Mouse (Mus musculus) hindbrain, postnatal 0 days (tissue): ENCODE data around the gene Fndc3b. TPM values are rescaled to one million over a fixed set of nuclear protein-coding genes. Genes with fewer than 3 reads are reported as not detected.

ENCODE experiments used
- ATAC-seq: fragments of 200-750 bp; cut with Nextera tagmentation; 2 replicates; pipeline ENCODE4 v1.8.0; 2017; ENCODE audit warnings: mild to moderate bottlenecking, moderate TSS enrichment, moderate library complexity
- DNase-seq: peaks from one replicate; pipeline ENCODE4 v3.0.0-alpha.2; 2015; ENCODE audit warnings: low spot score
- H3K27ac ChIP-seq: fragments of 300-500 bp; sonication (generic); 2 replicates; pipeline ENCODE4 v1.5.1; 2014; ENCODE audit warnings: mild to moderate bottlenecking
- H3K27me3 ChIP-seq: fragments of 300-500 bp; sonication (generic); 2 replicates; pipeline ENCODE4 v1.6.1; 2014; ENCODE audit warnings: low read length, mixed read lengths; ENCODE audit not compliant: insufficient read depth
- H3K36me3 ChIP-seq: fragments of 300-500 bp; sonication (generic); 2 replicates; pipeline ENCODE4 v1.6.1; 2014; ENCODE audit warnings: low read length, mixed read lengths; ENCODE audit not compliant: insufficient read depth
- H3K4me1 ChIP-seq: fragments of 300-500 bp; sonication (generic); 2 replicates; pipeline ENCODE4 v1.6.1; 2014; ENCODE audit warnings: antibody characterized with exemption, low read length, mixed read lengths; ENCODE audit not compliant: insufficient read depth
- H3K4me2 ChIP-seq: fragments of 300-500 bp; sonication (generic); 2 replicates; pipeline ENCODE4 v1.6.1; 2014; ENCODE audit warnings: low read depth, mild to moderate bottlenecking, low read length, moderate library complexity, mixed read lengths
- H3K4me3 ChIP-seq: fragments of 300-500 bp; sonication (generic); 2 replicates; pipeline ENCODE4 v1.5.1; 2014; ENCODE audit warnings: low read length
- H3K9ac ChIP-seq: fragments of 300-500 bp; sonication (generic); replicated peaks from 2 replicates; pipeline ENCODE4 v1.6.1; 2014; ENCODE audit warnings: mild to moderate bottlenecking, low read length, moderate library complexity, mixed read lengths
- H3K9me3 ChIP-seq: fragments of 300-500 bp; sonication (generic); 2 replicates; pipeline ENCODE4 v1.6.1; 2016; ENCODE audit warnings: low read length, mixed read lengths
- CTCF ChIP-seq: IDR thresholded peaks from 2 replicates; pipeline ENCODE4 v1.5.1; 2016; ENCODE audit warnings: antibody characterized with exemption, control low read depth, low read depth
- WGBS: fragments of 180-500 bp; shearing (Covaris S2); extraction: QIAGEN DNeasy Blood & Tissue Kit; methylation state at CpG from one replicate; pipeline ENCODE4 v1.1.7; 2014; 5-methylcytosine and 5-hydroxymethylcytosine counted together
- polyA plus RNA-seq: library from polyadenylated mRNA; unstranded; fragments of >200 nt; fragmentation: Nextera tagmentation; extraction: Ambion mirVana; gene quantifications from 2 replicates; pipeline ENCODE4 v1.2.1, GENCODE M21; 2015
- total RNA-seq: library from RNA; depleted of rRNA; stranded (reverse); fragments of >200 nt; gene quantifications from 2 replicates; pipeline ENCODE4 v1.2.3, GENCODE M21; 2014

The Fndc3b gene
- total and polyA plus RNA-seq, 2 experiments from 2014 or later, result 4.6 to 16.0 TPM

DNA sequence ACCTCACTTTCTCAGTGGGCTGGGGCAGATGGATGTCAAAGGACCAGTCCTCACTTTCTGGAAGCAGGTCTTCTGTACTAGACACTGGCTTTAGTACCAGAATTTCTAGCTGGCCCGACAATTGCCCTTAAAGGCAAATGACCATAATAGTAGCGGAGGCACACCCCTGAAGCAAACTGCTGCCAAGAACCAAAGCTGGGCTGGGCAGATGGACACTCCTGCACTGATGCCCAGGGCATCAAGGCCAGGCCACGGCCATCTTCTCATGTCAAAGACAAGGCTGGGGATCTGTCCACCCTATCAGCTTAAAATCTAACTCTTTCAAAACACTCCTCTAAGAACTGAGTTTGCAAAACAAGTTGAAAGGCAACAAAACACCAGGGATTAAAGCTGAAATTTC, 148.6 kb downstream of the Fndc3b start:
- ATAC-seq (no peak), DNase-seq (no peak)
- Histone ChIP-seq H3K4me2 (no peak overlapping the region), H3K36me3 (no peaks in the 10 kb centered on the region), H3K4me3 (no peak overlapping the region), H3K9ac (no peak overlapping the region), H3K27ac (no peak overlapping the region), H3K9me3 (no peaks in the 10 kb centered on the region), H3K4me1 (no peaks in the 10 kb centered on the region), H3K27me3 (no peaks in the 10 kb centered on the region)
- TF ChIP-seq CTCF, result no peak
- 89% methylated on average over 3 of the region's 3 CpGs for WGBS

DNA sequence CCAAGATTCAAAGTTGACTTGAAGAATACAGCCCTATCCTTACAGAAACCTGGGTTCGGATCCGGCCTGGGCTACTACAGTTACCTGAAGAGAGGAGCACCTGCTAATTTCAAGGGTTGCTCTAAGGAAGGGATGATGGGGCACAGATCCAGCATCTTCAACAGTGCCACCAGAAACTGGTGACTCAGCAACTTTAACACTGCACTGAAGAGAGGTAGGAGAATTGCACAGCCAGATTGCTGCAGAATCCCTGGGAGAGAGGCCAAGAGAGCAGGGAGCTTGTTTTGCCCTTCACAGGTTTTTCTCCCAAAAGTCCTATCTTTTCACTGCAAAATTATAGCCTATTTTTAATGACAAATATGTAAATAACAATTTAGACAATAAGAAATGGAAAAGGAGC, 149.2 kb downstream of the Fndc3b start:
- ATAC-seq, result no peak
- Histone ChIP-seq H3K4me3 (no peak overlapping the region), H3K4me1 (no peaks in the 10 kb centered on the region), H3K27me3 (no peaks in the 10 kb centered on the region), H3K27ac (no peak overlapping the region), H3K36me3 (no peaks in the 10 kb centered on the region), H3K9ac (no peak overlapping the region), H3K4me2 (no peak overlapping the region), H3K9me3 (no peaks in the 10 kb centered on the region)
- DNase-seq, result no peak
- 97% methylated on average over 2 of the region's 2 CpGs for WGBS
- no peak for TF ChIP-seq CTCF

DNA sequence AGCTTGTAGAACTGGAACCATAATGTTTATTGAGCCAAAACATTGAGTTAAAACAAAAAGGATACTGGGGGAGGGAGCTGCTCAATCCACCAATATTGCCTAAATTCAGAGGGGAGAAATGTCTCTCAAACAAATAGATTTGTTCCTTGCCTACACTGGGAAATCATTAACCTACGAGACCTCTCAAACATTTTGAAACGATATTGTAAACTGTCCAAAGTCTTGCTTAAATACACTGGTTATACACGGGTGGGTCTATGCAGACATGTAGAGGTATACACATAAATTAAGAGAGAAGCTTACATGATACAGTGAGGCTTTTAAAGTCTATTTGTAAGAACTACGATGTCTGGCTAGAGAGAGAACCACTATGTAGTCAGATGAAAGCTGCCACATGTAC, 151.8 kb downstream of the Fndc3b start:
- Histone ChIP-seq H3K36me3 (no peaks in the 10 kb centered on the region), H3K27ac (no peak overlapping the region), H3K9me3 (no peaks in the 10 kb centered on the region), H3K4me1 (no peaks in the 10 kb centered on the region), H3K4me2 (no peak overlapping the region), H3K4me3 (no peak overlapping the region), H3K9ac (no peak overlapping the region), H3K27me3 (no peaks in the 10 kb centered on the region)
- TF ChIP-seq CTCF, result no peak
- 85% methylated on average over 4 of the region's 4 CpGs for WGBS
- ATAC-seq, result no peak
- no peak for DNase-seq

DNA sequence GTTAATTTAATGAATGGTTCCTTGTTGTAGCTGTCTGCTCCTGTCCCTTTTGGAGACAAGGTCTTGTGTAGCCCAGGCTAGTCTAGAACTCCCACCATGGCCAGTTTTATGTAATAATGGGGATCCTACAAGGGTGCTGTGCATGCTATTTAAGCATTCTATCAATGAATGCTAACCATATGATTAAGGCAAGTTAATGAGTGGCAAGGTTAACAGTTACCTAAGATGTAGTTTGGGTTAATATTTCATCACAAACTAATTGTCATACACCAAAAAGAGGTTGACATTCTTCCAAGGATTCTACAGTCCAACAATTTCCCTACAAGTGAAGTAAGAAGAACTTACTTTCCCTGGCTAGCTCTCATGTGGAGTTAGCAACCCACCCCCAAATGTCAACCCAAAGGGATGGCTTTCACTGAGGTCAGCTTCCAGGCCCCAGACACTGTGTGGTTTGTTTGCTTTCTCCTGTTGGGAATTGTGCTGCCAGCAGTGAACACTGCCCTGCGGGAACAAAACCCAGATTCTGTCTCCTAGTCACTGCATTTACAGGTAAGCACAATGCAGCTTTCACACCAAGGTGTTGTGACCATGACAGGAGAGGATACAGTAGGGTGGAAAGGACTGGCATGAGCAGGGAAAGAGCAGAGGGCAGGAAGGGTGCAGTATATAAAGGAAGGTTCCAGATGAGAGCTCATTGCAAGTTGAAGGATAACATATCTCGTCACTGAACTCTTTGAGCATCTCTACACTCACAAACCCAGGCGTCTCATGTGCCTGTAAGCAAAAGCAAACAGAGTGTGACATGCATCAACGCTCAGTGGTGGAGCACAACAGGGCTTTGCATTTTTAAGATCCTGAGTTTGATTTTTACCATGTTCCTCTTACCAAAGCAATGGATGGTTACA, 153.8 kb downstream of the Fndc3b start:
- H3K27ac ChIP-seq, result no peak overlapping the region
- H3K9ac ChIP-seq, result no peak overlapping the region
- 82% methylated on average over 4 of the region's 4 CpGs for WGBS
- no peak for DNase-seq
- H3K27me3 ChIP-seq, result no peaks in the 10 kb centered on the region
- no peak overlapping the region for H3K4me2 ChIP-seq
- no peak for ATAC-seq
- H3K9me3 ChIP-seq, result no peaks in the 10 kb centered on the region
- TF ChIP-seq CTCF, result no peak
- H3K36me3 ChIP-seq, result no peaks in the 10 kb centered on the region
- no peaks in the 10 kb centered on the region for H3K4me1 ChIP-seq
- H3K4me3 ChIP-seq, result no peak overlapping the region

DNA sequence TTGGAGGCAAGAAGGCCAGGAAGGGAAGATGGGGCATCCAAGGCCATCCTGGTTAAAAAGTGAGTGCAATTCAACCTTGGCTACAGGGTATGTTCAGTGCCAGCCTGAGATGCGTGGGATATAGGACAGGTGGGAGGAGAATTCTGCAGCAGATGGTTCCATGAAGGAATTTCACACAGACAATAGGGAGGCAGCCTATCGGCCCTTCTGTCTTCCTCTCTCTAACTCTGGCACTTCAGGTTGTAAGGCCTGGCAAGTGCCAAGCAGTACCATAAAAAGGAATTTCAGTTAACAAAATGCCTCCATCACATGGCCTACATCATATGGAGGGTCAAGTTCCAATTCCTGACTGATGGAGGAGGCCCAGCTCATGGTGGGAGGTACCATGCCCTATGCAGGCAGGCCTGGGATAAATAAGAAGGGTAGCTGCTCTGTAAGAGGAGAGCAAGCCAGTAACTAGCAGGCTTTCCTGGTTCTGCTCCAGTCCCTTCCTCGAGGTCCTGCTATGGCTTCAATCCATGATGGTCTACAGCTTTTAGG, 155.6 kb downstream of the Fndc3b start:
- Histone ChIP-seq H3K27ac (no peak overlapping the region), H3K27me3 (no peaks in the 10 kb centered on the region), H3K36me3 (no peaks in the 10 kb centered on the region), H3K4me2 (no peak overlapping the region), H3K9ac (no peak overlapping the region), H3K4me1 (no peaks in the 10 kb centered on the region), H3K4me3 (no peak overlapping the region), H3K9me3 (no peaks in the 10 kb centered on the region)
- no peak for TF ChIP-seq CTCF
- DNase-seq (no peak), ATAC-seq (no peak)
- 86% methylated on average over 3 of the region's 3 CpGs for WGBS

DNA sequence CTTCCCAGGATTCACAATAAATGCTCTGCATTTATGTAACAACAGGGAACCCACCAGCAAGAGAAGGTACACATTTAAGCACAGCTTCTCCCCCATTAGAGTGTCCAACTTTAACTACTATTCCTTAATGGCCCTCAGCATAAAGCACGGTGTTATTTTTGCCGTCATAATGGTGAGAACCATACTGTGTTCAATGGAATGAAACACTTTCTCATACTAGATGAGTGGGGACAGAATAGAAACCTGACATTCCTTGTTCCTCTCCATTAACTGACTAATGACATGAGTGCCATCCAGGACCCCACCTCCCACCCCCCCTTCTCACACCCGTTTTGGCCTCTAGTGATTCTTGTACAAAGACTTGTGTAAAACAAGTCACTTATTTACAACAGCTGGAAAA, 156.8 kb downstream of the Fndc3b start:
- no peak overlapping the region for H3K4me2 ChIP-seq
- ATAC-seq, result no peak
- H3K4me1 ChIP-seq, result no peaks in the 10 kb centered on the region
- WGBS, result 65% methylated on average over 3 of the region's 3 CpGs
- no peak for DNase-seq
- H3K9ac ChIP-seq, result no peak overlapping the region
- no peak for TF ChIP-seq CTCF
- no peak overlapping the region for H3K4me3 ChIP-seq
- no peaks in the 10 kb centered on the region for H3K36me3 ChIP-seq
- H3K9me3 ChIP-seq, result no peaks in the 10 kb centered on the region
- no peak overlapping the region for H3K27ac ChIP-seq
- no peaks in the 10 kb centered on the region for H3K27me3 ChIP-seq

DNA sequence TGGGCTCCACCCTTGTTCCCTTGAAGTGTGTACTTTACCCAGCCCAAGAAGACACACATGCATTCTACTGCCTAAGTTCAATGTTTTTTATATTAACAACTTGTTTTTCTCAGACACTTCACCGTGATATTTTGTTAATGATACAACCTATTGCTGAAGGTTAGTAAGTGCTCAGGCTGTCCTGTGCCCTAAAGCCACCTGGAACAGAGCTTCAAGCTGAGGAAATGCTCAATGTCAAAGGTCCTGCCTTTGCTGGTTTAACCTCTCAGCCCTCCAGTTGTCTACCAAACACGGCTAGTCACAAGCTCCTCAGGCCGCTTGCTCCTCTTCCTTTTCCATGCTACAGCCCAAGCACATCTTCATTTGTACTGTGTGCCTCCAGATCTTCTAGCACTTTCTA, 157.3 kb downstream of the Fndc3b start:
- Histone ChIP-seq H3K9ac (no peak overlapping the region), H3K4me2 (no peak overlapping the region), H3K27ac (no peak overlapping the region), H3K27me3 (no peaks in the 10 kb centered on the region), H3K36me3 (no peaks in the 10 kb centered on the region), H3K9me3 (no peaks in the 10 kb centered on the region), H3K4me1 (no peaks in the 10 kb centered on the region), H3K4me3 (no peak overlapping the region)
- no peak for DNase-seq
- no peak for ATAC-seq
- TF ChIP-seq CTCF, result no peak
- WGBS, result 88% methylated on average over 3 of the region's 3 CpGs
